Mouse (Mus musculus) stomach, embryonic 16.5 days (tissue): ENCODE results near the gene Kmt5c. TPM values are rescaled to one million over a fixed set of nuclear protein-coding genes. Genes with fewer than 3 reads are reported as not detected.
A peak's percentile ranks its signal among the peaks of the same experiment; 100 is the strongest.

Experiments
- ATAC-seq: fragments of 200-750 bp; cut with Nextera tagmentation; 2 replicates; pipeline ENCODE4 v1.8.0; 2017; ENCODE audit warnings: moderate number of reproducible peaks, moderate TSS enrichment; ENCODE audit not compliant: insufficient read depth, low FRiP score
- H3K27ac ChIP-seq: fragments of 300-500 bp; sonication (generic); 2 replicates; pipeline ENCODE4 v1.5.1; 2014; ENCODE audit warnings: low read length
- H3K27me3 ChIP-seq: fragments of 300-500 bp; sonication (generic); 2 replicates; pipeline ENCODE4 v1.6.1; 2014; ENCODE audit warnings: low read length, control low read depth, mixed read lengths; ENCODE audit not compliant: control insufficient read depth, insufficient read depth
- H3K36me3 ChIP-seq: fragments of 300-500 bp; sonication (generic); 2 replicates; pipeline ENCODE4 v1.6.1; 2014; ENCODE audit warnings: low read length; ENCODE audit not compliant: control insufficient read depth, insufficient read depth
- H3K4me1 ChIP-seq: fragments of 300-500 bp; sonication (generic); 2 replicates; pipeline ENCODE4 v1.6.1; 2014; ENCODE audit warnings: low read length, control low read depth, mixed read lengths; ENCODE audit not compliant: control insufficient read depth, insufficient read depth
- H3K4me2 ChIP-seq: fragments of 300-500 bp; sonication (generic); 2 replicates; pipeline ENCODE4 v1.6.1; 2014; ENCODE audit warnings: low read depth, low read length, mixed read lengths
- H3K4me3 ChIP-seq: fragments of 300-500 bp; sonication (generic); replicated peaks from 2 replicates; pipeline ENCODE4 v1.5.1; 2014; ENCODE audit warnings: mild to moderate bottlenecking, low read length
- H3K9ac ChIP-seq: fragments of 300-500 bp; sonication (generic); 2 replicates; pipeline ENCODE4 v1.6.1; 2014; ENCODE audit warnings: low read length
- H3K9me3 ChIP-seq: fragments of 300-500 bp; sonication (generic); replicated peaks from 2 replicates; pipeline ENCODE4 v1.6.1; 2016; ENCODE audit warnings: low read length, control low read depth; ENCODE audit not compliant: control insufficient read depth
- WGBS: fragments of 180-500 bp; shearing (Covaris S2); extraction: QIAGEN DNeasy Blood & Tissue Kit; methylation state at CpG from one replicate; pipeline ENCODE4 v1.1.7; 2014; 5-methylcytosine and 5-hydroxymethylcytosine counted together
- polyA plus RNA-seq: library from polyadenylated mRNA; unstranded; fragments of >200 nt; fragmentation: Nextera tagmentation; extraction: Ambion mirVana; gene quantifications from 2 replicates; pipeline ENCODE4 v1.2.1, GENCODE M21; 2015

Kmt5c gene
- 59.6 and 64.3 TPM in 2 replicates for polyA plus RNA-seq

DNA sequence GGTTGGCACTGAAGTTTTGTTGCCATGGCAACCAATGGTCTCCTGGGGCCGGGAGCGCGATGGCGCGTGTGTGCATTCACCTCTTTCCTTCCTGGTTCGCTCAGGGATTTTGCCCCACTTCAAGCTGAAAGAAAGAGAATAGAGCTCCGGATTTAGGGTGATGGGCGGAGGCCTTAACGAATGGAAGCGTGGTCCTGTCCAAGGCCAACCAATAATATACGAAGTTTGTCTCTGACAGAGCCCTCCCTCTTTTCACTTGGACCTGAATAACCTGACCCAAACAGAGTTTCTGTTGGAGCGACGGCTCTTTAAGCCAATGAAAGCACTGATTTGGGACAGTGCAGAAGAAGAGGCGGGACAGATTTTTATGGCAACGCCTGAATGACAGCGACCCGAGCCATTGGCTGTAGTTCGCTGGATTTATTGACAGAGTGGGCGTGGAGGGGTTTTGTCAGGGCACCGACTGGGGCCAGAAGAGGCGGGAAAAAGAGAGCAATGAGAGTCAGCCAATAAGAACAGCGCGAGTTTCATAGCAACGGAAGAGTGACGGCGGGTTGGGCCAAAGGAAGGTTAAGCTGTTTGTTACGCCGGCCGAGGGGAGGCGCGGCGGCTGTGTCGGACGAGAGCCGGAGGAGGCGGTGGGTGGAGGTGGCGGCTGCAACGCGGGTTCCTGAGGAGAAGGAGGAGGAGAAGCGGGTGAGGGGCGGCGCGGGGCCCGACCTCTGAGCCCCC lies at the start of gene Kmt5c:
TSS of gene Kmt5c (plus strand) at position 572 of the 732 bp plus-strand sequence.
- peak within 1 kb of the TSS; percentile 69 for H3K4me3 ChIP-seq
- peak within 1 kb of the TSS; percentile 90 for H3K9ac ChIP-seq
- H3K27me3 ChIP-seq: no peaks in the 10 kb centered on the region
- H3K4me1 ChIP-seq: peaks cover 29% of the 10 kb centered on the region
- WGBS: under 1% methylated on average over 44 of the region's 44 CpGs
- H3K27ac ChIP-seq: peak within 1 kb of the TSS; percentile 89
- H3K36me3 ChIP-seq: no peaks in the 10 kb centered on the region
- peak; percentile 96 for ATAC-seq
- no peaks in the 10 kb centered on the region for H3K9me3 ChIP-seq
- H3K4me2 ChIP-seq: peak within 1 kb of the TSS; percentile 86

DNA sequence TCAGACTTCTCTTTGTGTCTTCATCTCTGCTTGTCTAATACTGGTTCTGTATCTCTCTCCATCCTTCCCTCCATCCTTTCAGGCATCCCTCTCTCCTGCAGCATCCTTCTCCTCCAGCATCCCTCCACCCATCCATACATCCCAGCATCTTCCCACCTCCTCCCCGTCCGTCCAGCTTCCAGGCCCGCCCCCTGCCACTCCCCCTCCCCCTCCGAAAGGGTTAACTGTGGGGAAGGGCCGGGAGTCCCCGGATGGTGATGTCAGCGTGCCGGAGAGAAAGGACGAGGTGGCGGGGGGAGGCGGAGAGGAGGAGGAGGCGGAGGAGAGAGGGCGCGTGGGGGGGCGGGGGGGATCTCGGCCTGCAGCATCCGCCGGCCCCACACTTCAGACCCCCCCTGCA lies 49.5 kb upstream of the Kmt5c start, which contains the start of gene Brsk1:
TSS of gene Brsk1 (plus strand) at position 218 of the 400 bp plus-strand sequence.
- H3K9me3 ChIP-seq: no peaks in the 10 kb centered on the region
- 0 out of 2 replicates have a peak, but pooled peaks cover 6% of the 10 kb centered on the region for H3K36me3 ChIP-seq
- peak within 1 kb of the TSS; percentile 71 for H3K4me3 ChIP-seq
- no peaks in the 10 kb centered on the region for H3K27me3 ChIP-seq
- H3K9ac ChIP-seq: peak within 1 kb of the TSS; percentile 99
- H3K4me2 ChIP-seq: peak within 1 kb of the TSS; percentile 88
- ATAC-seq: peak; percentile 76; the same call in 1 of the 2 replicates
- 1% methylated on average over 7 of the region's 18 CpGs for WGBS
- H3K27ac ChIP-seq: peak within 1 kb of the TSS; percentile 81
- H3K4me1 ChIP-seq: peaks cover 4% of the 10 kb centered on the region; the same call in 1 of the 2 replicates

DNA sequence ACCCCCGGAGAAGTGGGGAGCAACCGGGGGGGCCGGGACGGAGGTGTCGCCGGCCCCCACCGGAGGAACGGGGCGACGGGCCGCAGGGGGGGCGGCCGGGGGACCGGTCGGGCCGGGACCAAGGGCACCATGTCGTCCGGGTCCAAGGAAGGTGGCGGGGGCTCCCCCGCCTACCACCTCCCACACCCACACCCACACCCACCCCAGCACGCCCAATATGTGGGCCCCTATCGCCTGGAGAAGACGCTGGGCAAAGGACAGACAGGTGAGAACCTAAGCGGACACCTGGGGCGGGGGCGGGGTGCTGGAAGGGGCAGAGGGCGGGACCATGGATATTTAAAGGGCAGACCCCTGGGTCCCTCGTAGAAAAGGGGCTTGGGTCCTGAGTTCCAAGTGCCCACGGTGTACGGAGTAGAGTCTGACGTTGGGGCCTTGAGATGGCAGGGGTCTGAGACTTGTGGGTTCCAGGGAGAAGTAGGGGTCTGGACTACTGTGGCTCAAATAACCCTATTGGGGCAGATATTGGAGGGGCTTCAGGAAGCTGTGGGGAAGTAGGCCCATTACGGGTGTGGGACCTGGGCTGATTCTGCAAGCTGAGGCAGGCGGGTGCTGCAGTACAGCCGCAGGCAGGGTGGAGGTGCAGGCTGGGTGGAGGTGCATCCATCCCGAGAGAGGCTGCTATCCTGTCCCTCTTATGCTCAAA lies 48.8 kb upstream of the Kmt5c start:
- Histone ChIP-seq H3K27ac (peak overlapping the region; percentile 81), H3K36me3 (0 out of 2 replicates have a peak, but pooled peaks cover 6% of the 10 kb centered on the region), H3K4me1 (peaks cover 4% of the 10 kb centered on the region; the same call in 1 of the 2 replicates), H3K4me2 (peak overlapping the region; percentile 88), H3K4me3 (peak overlapping the region; percentile 71), H3K9ac (peak overlapping the region; percentile 99), H3K9me3 (no peaks in the 10 kb centered on the region), H3K27me3 (no peaks in the 10 kb centered on the region)
- WGBS: 7% methylated on average over 33 of the region's 35 CpGs
- peak; percentile 57 for ATAC-seq

GRCm38 (mm10) chr7:4693004-4693403 lies 46.9 kb upstream of the Kmt5c start:
- WGBS: 92% methylated on average over 6 of the region's 6 CpGs
- Histone ChIP-seq H3K9ac (no peak overlapping the region), H3K9me3 (no peaks in the 10 kb centered on the region), H3K36me3 (0 out of 2 replicates have a peak, but pooled peaks cover 6% of the 10 kb centered on the region), H3K4me1 (peaks cover 4% of the 10 kb centered on the region; the same call in 1 of the 2 replicates), H3K4me2 (no peak overlapping the region), H3K27ac (no peak overlapping the region), H3K4me3 (no peak overlapping the region), H3K27me3 (no peaks in the 10 kb centered on the region)
- ATAC-seq: no peak

- no peak for ATAC-seq
- Histone ChIP-seq H3K9me3 (no peaks in the 10 kb centered on the region), H3K4me2 (no peak overlapping the region), H3K27ac (no peak overlapping the region), H3K27me3 (no peaks in the 10 kb centered on the region), H3K4me1 (no peaks in the 10 kb centered on the region), H3K9ac (no peak overlapping the region), H3K36me3 (0 out of 2 replicates have a peak, but pooled peaks cover 3% of the 10 kb centered on the region), H3K4me3 (no peak overlapping the region)
- 57% methylated on average over 8 of the region's 8 CpGs for WGBS
These were observed 37.6 kb upstream of the Kmt5c start for GRCm38 (mm10) chr7:4702334-4702733.

- no peak overlapping the region for H3K9ac ChIP-seq
- peaks cover 3% of the 10 kb centered on the region; the same call in 1 of the 2 replicates for H3K36me3 ChIP-seq
- WGBS: 86% methylated on average over 7 of the region's 7 CpGs
- H3K4me2 ChIP-seq: no peak overlapping the region
- H3K9me3 ChIP-seq: no peaks in the 10 kb centered on the region
- H3K27me3 ChIP-seq: no peaks in the 10 kb centered on the region
- no peaks in the 10 kb centered on the region for H3K4me1 ChIP-seq
- no peak for ATAC-seq
- H3K27ac ChIP-seq: no peak overlapping the region
- no peak overlapping the region for H3K4me3 ChIP-seq
These were observed 36.7 kb upstream of the Kmt5c start for GRCm38 (mm10) chr7:4703195-4703594.

- no peaks in the 10 kb centered on the region for H3K9me3 ChIP-seq
- no peak overlapping the region for H3K4me3 ChIP-seq
- H3K27ac ChIP-seq: no peak overlapping the region
- no peaks in the 10 kb centered on the region for H3K4me1 ChIP-seq
- H3K36me3 ChIP-seq: peaks cover 3% of the 10 kb centered on the region; the same call in 1 of the 2 replicates
- H3K4me2 ChIP-seq: no peak overlapping the region
- 49% methylated on average over 18 of the region's 18 CpGs for WGBS
- no peak for ATAC-seq
- H3K9ac ChIP-seq: no peak overlapping the region
- no peaks in the 10 kb centered on the region for H3K27me3 ChIP-seq
These were observed 34.8 kb upstream of the Kmt5c start for GRCm38 (mm10) chr7:4705098-4705497.

- H3K27ac ChIP-seq: no peak overlapping the region
- no peak for ATAC-seq
- H3K4me1 ChIP-seq: no peaks in the 10 kb centered on the region
- WGBS: 75% methylated on average over 3 of the region's 3 CpGs
- H3K4me2 ChIP-seq: no peak overlapping the region
- H3K36me3 ChIP-seq: peaks cover 8% of the 10 kb centered on the region
- H3K4me3 ChIP-seq: no peak overlapping the region
- no peaks in the 10 kb centered on the region for H3K27me3 ChIP-seq
- no peaks in the 10 kb centered on the region for H3K9me3 ChIP-seq
- H3K9ac ChIP-seq: no peak overlapping the region
These were observed 27.3 kb upstream of the Kmt5c start for GRCm38 (mm10) chr7:4712594-4712993.

GRCm38 (mm10) chr7:4716955-4717354 lies 23.0 kb upstream of the Kmt5c start:
- H3K27me3 ChIP-seq: no peaks in the 10 kb centered on the region
- 65% methylated on average over 6 of the region's 6 CpGs for WGBS
- H3K9me3 ChIP-seq: no peaks in the 10 kb centered on the region
- ATAC-seq: no peak
- no peak overlapping the region for H3K27ac ChIP-seq
- no peaks in the 10 kb centered on the region for H3K4me1 ChIP-seq
- no peak overlapping the region for H3K9ac ChIP-seq
- peaks cover 6% of the 10 kb centered on the region; the same call in 1 of the 2 replicates for H3K36me3 ChIP-seq
- H3K4me2 ChIP-seq: no peak overlapping the region
- H3K4me3 ChIP-seq: no peak overlapping the region
